Mouse (Mus musculus): ENCODE results near the gene Axl. TPM values are rescaled to one million over a fixed set of nuclear protein-coding genes. Genes with fewer than 3 reads are reported as not detected.

Axl gene
- polyA plus RNA-seq, 1 experiment from 2014 or later, result 110 TPM

- ATAC-seq (replicated peaks; ENCODE audit: low FRiP score, low read depth) (no peak), DNase-seq (ENCODE audit: low spot score) (no peak)
- TF ChIP-seq CTCF (IDR thresholded peaks at IDR 0.05; ENCODE audit: low read depth), result no peak
- Histone ChIP-seq H3K36me3 (ENCODE audit: insufficient read depth, low read length) (no peaks in the 10 kb centered on the region), H3K4me3 (replicated peaks; ENCODE audit: low read depth, low read length) (no peak overlapping the region), H3K27me3 (ENCODE audit: insufficient read depth, low read length) (no peaks in the 10 kb centered on the region), H3K4me2 (ENCODE audit: low read length) (no peak overlapping the region), H3K27ac (no peak overlapping the region), H3K9ac (ENCODE audit: low read depth, low read length) (no peak overlapping the region), H3K4me1 (replicated peaks; ENCODE audit: insufficient read depth, low read length) (peaks cover 6% of the 10 kb centered on the region; the same call in 1 of the 2 replicates), H3K9me3 (replicated peaks; ENCODE audit: low read length) (no peaks in the 10 kb centered on the region)
- 72% methylated on average over 6 of the region's 6 CpGs for WGBS
These were observed 37.5 kb upstream of the Axl start for GRCm38 (mm10) chr7:25826029-25826428.

GRCm38 (mm10) chr7:25825043-25825442 is 36.5 kb upstream of the Axl start:
- no peaks in the 10 kb centered on the region for H3K9me3 ChIP-seq (replicated peaks; ENCODE audit: low read length)
- TF ChIP-seq CTCF (IDR thresholded peaks at IDR 0.05; ENCODE audit: low read depth), result no peak
- WGBS, result 54% methylated on average over 9 of the region's 9 CpGs
- no peaks in the 10 kb centered on the region for H3K36me3 ChIP-seq (ENCODE audit: insufficient read depth, low read length)
- no peak overlapping the region for H3K4me3 ChIP-seq (replicated peaks; ENCODE audit: low read depth, low read length)
- no peaks in the 10 kb centered on the region for H3K27me3 ChIP-seq (ENCODE audit: insufficient read depth, low read length)
- H3K4me2 ChIP-seq (ENCODE audit: low read length), result no peak overlapping the region
- peaks cover 4% of the 10 kb centered on the region; the same call in 1 of the 2 replicates for H3K4me1 ChIP-seq (replicated peaks; ENCODE audit: insufficient read depth, low read length)
- H3K9ac ChIP-seq (ENCODE audit: low read depth, low read length), result no peak overlapping the region
- H3K27ac ChIP-seq, result no peak overlapping the region
- no peak for DNase-seq (ENCODE audit: low spot score)
- peak; percentile 70; the same call in 1 of the 2 replicates for ATAC-seq (replicated peaks; ENCODE audit: low FRiP score, low read depth)

GRCm38 (mm10) chr7:25816241-25816919 is 27.9 kb upstream of the Axl start, which contains the start of gene Cyp2s1:
Gene Cyp2s1, minus strand, starts transcription at chr7:25816913.
- peak; percentile 59 for ATAC-seq (replicated peaks; ENCODE audit: low FRiP score, low read depth)
- 1% methylated on average over 40 of the region's 40 CpGs for WGBS

GRCm38 (mm10) chr7:25815571-25815970 is 27.1 kb upstream of the Axl start:
- Histone ChIP-seq H3K4me3 (replicated peaks; ENCODE audit: low read depth, low read length) (peak overlapping the region; percentile 57), H3K9ac (ENCODE audit: low read depth, low read length) (peak overlapping the region; percentile 76), H3K9me3 (replicated peaks; ENCODE audit: low read length) (no peaks in the 10 kb centered on the region), H3K4me1 (replicated peaks; ENCODE audit: insufficient read depth, low read length) (peaks cover 3% of the 10 kb centered on the region; the same call in 1 of the 2 replicates), H3K27me3 (ENCODE audit: insufficient read depth, low read length) (no peaks in the 10 kb centered on the region), H3K36me3 (ENCODE audit: insufficient read depth, low read length) (no peaks in the 10 kb centered on the region), H3K4me2 (ENCODE audit: low read length) (peak overlapping the region; percentile 86), H3K27ac (no peak overlapping the region)
- no peak for TF ChIP-seq CTCF (IDR thresholded peaks at IDR 0.05; ENCODE audit: low read depth)
- ATAC-seq (replicated peaks; ENCODE audit: low FRiP score, low read depth), result no peak
- DNase-seq (ENCODE audit: low spot score), result no peak
- 16% methylated on average over 7 of the region's 7 CpGs for WGBS

More at GRCm38 (mm10) chr7:25816241-25816919, 27.9 kb upstream of the Axl start, which contains the start of gene Cyp2s1:
- H3K36me3 ChIP-seq (ENCODE audit: insufficient read depth, low read length), result no peaks in the 10 kb centered on the region
- no peaks in the 10 kb centered on the region for H3K27me3 ChIP-seq (ENCODE audit: insufficient read depth, low read length)
- H3K4me3 ChIP-seq (replicated peaks; ENCODE audit: low read depth, low read length), result peak within 1 kb of the TSS; percentile 57
- H3K4me2 ChIP-seq (ENCODE audit: low read length), result peak within 1 kb of the TSS; percentile 86
- H3K9me3 ChIP-seq (replicated peaks; ENCODE audit: low read length), result no peaks in the 10 kb centered on the region
- H3K9ac ChIP-seq (ENCODE audit: low read depth, low read length), result peak within 1 kb of the TSS; percentile 76
- H3K4me1 ChIP-seq (replicated peaks; ENCODE audit: insufficient read depth, low read length), result peaks cover 3% of the 10 kb centered on the region; the same call in 1 of the 2 replicates
- peak within 1 kb of the TSS; percentile 26; the same call in 1 of the 2 replicates for H3K27ac ChIP-seq
- DNase-seq (ENCODE audit: low spot score), result peak; percentile 53
- TF ChIP-seq CTCF (IDR thresholded peaks at IDR 0.05; ENCODE audit: low read depth), result no peak

GRCm38 (mm10) chr7:25814711-25815110 is 26.2 kb upstream of the Axl start:
- H3K27me3 ChIP-seq (ENCODE audit: insufficient read depth, low read length), result no peaks in the 10 kb centered on the region
- 0 out of 2 replicates have a peak overlapping the region, but pooled peaks have one; percentile 3 for H3K4me3 ChIP-seq (replicated peaks; ENCODE audit: low read depth, low read length)
- ATAC-seq (replicated peaks; ENCODE audit: low FRiP score, low read depth) (no peak), DNase-seq (ENCODE audit: low spot score) (no peak)
- peak overlapping the region; percentile 86; the same call in 1 of the 2 replicates for H3K4me2 ChIP-seq (ENCODE audit: low read length)
- H3K9ac ChIP-seq (ENCODE audit: low read depth, low read length), result no peak overlapping the region
- TF ChIP-seq CTCF (IDR thresholded peaks at IDR 0.05; ENCODE audit: low read depth), result no peak
- H3K4me1 ChIP-seq (replicated peaks; ENCODE audit: insufficient read depth, low read length), result peaks cover 3% of the 10 kb centered on the region; the same call in 1 of the 2 replicates
- H3K9me3 ChIP-seq (replicated peaks; ENCODE audit: low read length), result no peaks in the 10 kb centered on the region
- WGBS, result 70% methylated on average over 9 of the region's 9 CpGs
- H3K27ac ChIP-seq, result no peak overlapping the region
- H3K36me3 ChIP-seq (ENCODE audit: insufficient read depth, low read length), result no peaks in the 10 kb centered on the region

GRCm38 (mm10) chr7:25812195-25812594 is 23.7 kb upstream of the Axl start:
- no peak overlapping the region for H3K27ac ChIP-seq
- TF ChIP-seq CTCF (IDR thresholded peaks at IDR 0.05; ENCODE audit: low read depth), result no peak
- H3K9ac ChIP-seq (ENCODE audit: low read depth, low read length), result no peak overlapping the region
- ATAC-seq (replicated peaks; ENCODE audit: low FRiP score, low read depth), result no peak
- 70% methylated on average over 1 of the region's 1 CpGs for WGBS
- no peak overlapping the region for H3K4me3 ChIP-seq (replicated peaks; ENCODE audit: low read depth, low read length)
- H3K4me2 ChIP-seq (ENCODE audit: low read length), result no peak overlapping the region
- no peaks in the 10 kb centered on the region for H3K9me3 ChIP-seq (replicated peaks; ENCODE audit: low read length)
- no peaks in the 10 kb centered on the region for H3K36me3 ChIP-seq (ENCODE audit: insufficient read depth, low read length)
- peaks cover 3% of the 10 kb centered on the region; the same call in 1 of the 2 replicates for H3K4me1 ChIP-seq (replicated peaks; ENCODE audit: insufficient read depth, low read length)
- no peak for DNase-seq (ENCODE audit: low spot score)
- no peaks in the 10 kb centered on the region for H3K27me3 ChIP-seq (ENCODE audit: insufficient read depth, low read length)

Measured in kidney, postnatal 0 days (tissue).